Mouse (Mus musculus): Measurements from ENCODE around the gene Ap5m1.

GRCm38 (mm10) chr14:49138171-49138570 is 72.3 kb downstream of the Ap5m1 start:
- TF ChIP-seq CTCF (IDR thresholded peaks at IDR 0.05; ENCODE audit: low read depth) (no peak), EP300 (IDR thresholded peaks at IDR 0.05; ENCODE audit: low read depth) (no peak)

All from liver, postnatal 0 days (tissue).